Mouse (Mus musculus) gonadal fat pad, adult 2 months (tissue): ENCODE measurements around the gene Alk. TPM values are rescaled to one million over a fixed set of nuclear protein-coding genes. Genes with fewer than 3 reads are reported as not detected.

Experiments
- DNase-seq: peaks from one replicate; pipeline ENCODE4 v3.0.0-alpha.2; 2012; ENCODE audit warnings: low read depth
- polyA plus RNA-seq: library from polyadenylated mRNA; depleted of rRNA; stranded (reverse); fragments of >200 nt; gene quantifications from 2 replicates; pipeline ENCODE4 v1.2.3, GENCODE M21; 2012

Gene Alk
- polyA plus RNA-seq, 1 experiment, result 0.04 TPM

GRCm38 (mm10) chr17:72023323-72023722 is 581.1 kb downstream of the Alk start:
- no peak for DNase-seq

DNA sequence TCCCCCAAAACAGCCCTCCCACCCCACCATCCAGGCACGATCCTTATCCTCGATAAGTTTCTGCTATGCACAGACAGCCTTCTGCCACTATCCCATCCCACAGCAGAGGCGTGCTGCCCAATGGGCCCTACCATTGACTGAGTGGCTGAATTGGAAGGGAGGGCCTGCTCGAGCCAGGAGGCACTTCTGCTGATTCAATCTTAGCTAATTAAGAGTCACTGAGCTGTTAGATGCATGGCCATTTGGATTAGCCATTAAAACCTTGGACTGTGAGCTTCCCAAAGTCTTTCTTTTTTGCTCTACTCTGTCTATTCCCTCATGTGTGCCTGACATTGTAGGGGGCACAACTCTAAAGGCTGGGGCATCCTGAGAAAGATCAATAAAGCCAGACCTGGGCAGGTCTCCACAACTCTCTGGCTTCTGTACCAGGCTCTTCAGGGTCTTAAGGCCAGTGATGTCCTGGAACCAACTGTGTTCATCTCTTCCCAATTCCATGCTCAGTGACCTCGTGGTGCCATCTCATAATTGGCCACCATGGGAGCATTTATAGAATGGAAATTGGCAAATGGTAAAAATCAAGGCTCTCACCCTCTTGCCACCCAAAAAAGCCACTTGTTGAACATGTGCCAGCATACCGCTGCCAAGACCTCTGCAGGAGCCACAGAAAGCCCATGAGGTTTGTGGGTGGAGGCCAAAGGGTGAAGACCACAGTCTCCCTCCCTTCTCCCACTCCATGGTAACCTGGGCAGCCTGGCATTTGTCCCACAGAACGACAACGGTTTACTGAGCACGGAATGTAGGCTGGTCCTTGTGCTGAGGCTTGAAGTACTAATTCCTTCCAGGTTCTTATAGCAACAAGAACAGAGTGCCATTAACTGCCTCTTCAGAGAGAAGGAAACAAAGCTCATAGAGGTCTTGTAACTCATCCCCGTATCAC is 582.4 kb downstream of the Alk start:
- DNase-seq, result no peak

DNA sequence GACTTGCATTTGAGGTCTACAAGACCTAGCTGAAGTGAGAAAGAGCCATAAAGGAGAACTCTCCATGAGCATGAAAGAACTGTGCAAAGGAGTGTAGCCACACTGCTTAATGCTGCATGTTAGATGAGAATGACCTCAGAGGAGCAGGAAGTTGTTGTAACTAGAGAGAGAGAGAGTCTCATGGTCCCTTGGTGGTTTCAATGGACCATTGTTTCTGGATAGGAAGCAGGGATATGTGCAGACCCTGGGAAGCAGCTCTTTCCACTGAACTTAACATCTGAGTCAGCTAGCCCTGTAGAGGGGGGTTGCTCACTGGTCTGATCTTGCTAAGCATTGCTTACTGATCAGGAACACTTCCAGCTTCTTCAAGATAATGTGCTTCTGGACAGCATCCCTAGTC is 587.1 kb downstream of the Alk start:
- no peak for DNase-seq

- no peak for DNase-seq
Observed at GRCm38 (mm10) chr17:72015253-72015652, 589.2 kb downstream of the Alk start.

DNA sequence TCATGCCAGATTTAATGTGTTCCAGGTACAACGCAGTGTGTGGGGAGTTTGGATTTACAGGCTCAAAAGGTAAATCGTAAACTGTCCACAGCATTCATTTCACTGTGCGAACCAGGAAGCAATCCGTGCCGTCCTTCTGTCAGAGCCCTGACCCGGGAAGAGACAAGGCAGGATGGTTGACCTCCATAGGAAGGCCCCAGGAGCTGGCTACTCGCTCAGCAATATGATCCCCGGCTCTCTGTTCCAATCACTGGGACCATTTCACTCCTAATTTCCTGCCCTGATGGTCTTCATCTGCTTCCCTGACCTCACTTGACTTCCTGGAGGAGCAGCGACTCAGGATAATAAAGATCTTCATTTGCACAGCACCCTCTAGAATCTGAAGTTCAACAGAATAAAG is 591.7 kb downstream of the Alk start:
- DNase-seq, result no peak

DNA sequence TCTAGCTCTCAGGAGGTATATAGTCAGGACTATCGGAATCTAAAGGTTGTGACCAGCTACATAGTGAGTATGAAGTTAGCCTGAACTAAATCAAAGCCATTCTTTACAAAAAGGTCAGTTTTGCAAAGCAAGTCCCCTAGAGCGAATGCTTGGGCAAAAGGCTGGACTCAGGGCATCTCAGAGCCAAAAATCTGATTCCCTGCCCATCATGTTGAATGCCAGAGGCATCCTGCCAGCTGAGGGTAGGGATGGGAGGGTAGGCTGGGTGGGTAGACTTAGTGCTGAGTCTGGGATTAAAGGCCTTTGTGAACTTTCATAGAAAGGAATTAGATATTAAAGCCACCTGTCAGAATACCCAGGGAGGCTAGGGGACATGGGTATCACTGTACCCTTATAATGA is 594.6 kb downstream of the Alk start:
- no peak for DNase-seq

DNA sequence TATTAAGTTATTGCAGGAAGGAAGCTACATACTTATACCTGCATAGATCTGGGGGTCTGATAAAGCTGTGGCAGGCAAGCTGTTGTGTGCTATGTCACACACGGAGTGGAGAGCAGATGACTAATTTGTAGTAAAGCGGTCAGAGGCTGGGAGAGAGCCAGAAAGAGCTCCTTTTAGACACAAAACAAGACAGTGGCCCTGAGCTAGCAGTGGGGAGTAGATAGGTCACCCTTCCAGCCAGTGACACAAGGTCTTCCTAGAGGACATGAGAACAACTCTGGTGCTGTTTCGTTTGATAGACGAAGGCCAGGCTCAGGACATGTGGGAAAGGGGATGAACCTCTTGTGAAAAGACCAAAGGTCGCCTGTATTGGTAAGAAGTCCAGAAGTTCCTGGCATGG is 596.0 kb downstream of the Alk start:
- DNase-seq, result no peak

DNA sequence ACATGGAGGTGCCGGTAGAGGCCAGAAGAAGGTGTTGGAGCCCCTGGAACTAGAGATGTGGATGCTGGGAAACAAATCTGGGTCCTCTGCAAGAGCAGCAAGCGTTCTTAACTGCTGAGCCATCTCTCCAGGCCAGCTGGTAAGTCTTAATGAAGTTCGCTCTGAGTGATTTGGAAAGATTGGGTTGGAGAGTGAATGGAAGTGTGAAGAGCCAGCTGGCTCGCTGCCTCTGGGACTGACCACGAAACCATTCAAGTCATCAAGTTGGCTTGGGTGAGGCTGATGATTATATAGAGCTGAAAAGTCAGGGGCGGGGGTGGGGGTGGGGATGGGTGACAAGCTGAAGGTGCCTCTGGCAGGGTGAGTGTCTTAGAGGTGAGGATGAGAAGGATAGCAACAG is 599.1 kb downstream of the Alk start:
- DNase-seq, result no peak

GRCm38 (mm10) chr17:71999527-72000482 is 604.6 kb downstream of the Alk start:
- DNase-seq, result no peak

GRCm38 (mm10) chr17:71997680-71998079 is 606.7 kb downstream of the Alk start:
- DNase-seq, result no peak

DNA sequence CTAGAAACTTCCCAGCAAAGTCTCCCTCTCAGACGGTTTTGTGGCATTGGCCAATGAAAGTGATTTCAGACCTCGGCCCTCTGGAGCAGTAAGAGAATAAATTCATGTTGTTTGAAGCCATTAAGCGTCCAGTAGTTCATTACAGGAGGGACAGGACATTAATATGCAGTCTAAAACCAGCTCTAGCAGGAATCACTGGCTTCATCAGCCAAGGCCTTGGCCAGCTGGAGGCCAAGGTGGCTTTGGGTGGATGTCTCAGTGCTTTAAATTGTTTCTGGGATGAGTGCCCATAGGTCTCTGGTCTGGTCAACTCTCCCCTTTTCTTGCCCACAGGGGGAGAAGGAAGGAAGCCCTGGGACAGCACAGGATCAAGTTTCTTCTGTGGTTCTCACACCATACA is 608.9 kb downstream of the Alk start:
- DNase-seq, result no peak

DNA sequence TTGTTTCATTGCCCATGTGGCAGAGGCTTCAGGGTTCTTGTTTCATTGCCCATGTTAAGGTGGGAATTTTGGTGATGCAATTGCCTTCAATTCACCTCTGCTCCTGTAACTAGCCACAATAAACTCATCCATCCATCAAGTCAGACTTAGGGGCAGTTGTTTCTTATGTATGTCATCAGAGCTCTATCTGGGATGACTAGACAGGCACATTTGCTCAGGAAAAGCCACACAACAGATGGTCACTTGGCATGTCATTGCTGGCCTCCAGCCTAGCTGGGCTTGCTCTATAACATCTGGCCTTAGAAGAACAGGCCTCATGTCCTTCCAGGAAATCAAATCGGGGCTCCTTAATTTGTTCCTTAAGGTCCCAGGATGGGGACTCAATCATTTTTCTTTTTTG is 610.3 kb downstream of the Alk start:
- no peak for DNase-seq

DNA sequence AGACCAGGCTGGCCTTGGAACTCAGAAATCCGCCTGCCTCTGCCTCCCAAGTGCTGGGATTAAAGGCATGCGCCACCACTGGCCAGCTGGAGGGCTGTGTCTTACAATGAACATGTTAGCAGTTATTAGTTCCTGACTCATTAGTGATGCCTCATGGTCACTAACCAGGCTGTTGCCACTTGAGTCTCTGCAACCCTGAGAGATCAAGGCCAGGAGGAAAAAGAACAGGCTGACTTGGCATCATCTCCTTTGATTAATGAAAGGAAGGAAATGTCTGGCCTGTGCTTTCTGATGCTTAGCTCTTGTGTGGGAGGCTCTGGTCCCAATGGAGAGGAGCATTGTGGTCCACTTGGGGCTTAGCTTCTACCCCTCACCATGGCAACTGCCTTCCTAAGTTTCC is 611.4 kb downstream of the Alk start:
- DNase-seq, result no peak

GRCm38 (mm10) chr17:71991260-71991659 is 613.2 kb downstream of the Alk start:
- no peak for DNase-seq

GRCm38 (mm10) chr17:71990176-71990720 is 614.2 kb downstream of the Alk start:
- DNase-seq, result no peak

GRCm38 (mm10) chr17:71988736-71989569 is 615.5 kb downstream of the Alk start:
- DNase-seq, result no peak

- no peak for DNase-seq
Observed at GRCm38 (mm10) chr17:71986998-71987397, 617.4 kb downstream of the Alk start.

DNA sequence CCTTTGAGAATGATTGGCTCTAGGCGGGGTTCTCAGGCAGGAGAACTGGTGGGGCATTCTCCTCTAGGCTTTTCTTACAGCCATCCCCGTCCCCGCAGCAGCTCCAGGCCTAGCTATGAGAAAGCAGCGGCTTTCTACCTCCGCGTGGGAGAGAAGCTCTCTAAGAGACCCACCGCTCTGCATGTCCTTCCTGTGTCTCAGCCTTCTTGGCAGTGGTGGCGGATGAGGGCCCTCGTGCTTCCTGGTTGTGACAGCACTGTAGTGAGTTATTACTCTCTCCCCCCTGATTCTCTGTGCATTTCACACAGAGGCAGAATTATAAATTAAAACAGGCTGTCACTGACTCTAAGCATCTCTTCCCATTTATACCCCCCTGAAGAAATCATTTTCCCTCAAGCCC is 618.0 kb downstream of the Alk start:
- no peak for DNase-seq

GRCm38 (mm10) chr17:71981177-71981576 is 623.2 kb downstream of the Alk start:
- no peak for DNase-seq

DNA sequence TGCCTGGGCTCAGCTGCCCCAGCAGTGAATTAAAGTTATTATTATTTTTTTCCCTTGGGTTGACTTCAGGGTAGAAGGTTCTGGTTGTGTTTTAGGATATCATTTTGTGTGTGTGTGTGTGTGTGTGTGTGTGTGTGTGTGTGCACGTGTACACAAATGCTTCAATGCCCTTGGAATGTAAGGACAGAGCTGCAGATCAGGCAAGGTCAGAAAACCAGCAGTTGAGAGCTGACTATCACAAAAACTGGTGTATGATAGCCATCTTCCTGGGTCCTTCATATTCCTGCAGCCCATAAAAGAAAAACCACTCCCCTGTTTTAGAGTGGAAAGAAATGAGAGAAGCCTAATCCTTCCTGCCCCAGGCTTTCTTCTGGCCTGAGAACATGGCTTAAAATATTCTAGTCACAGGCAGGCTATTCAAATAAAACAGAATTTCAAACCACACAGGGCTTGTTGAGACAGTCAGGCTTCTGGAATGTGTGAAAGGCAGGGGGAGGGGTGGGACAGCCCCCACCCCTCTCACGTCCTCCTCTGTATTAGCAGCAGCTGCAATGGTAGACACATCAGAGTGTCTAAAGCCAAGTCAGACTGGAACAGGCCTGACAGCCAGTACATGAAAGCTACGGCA is 623.8 kb downstream of the Alk start:
- DNase-seq, result no peak

DNA sequence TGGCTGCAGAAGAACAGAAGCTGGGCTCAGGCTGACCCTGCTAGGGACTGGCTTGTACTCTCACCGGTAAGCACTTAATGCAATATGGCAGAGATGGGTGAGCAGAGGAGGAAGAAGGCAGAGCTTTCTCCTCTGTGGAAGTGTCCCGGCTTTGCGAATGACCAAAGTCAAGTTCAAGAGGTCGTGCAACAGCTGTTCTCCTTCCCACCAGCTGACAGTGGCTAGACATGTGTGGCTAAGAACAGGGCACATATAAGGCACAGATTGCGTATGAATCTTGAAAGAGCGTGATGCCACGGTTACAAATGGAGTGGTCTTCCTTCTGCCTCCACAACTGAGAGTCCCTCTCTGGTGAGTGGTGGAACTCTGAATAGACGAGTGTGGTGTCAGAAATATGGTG is 625.3 kb downstream of the Alk start:
- no peak for DNase-seq
